Mouse (Mus musculus) brain, embryonic 14.5 days (tissue): ENCODE measurements at regions not wholly inside any gene's neighbourhood (a gene's known extent, or its start where the extent isn't known, plus 50 kb on each side); places are given as distances from the start of the nearest gene placed in this dataset.

Source experiments
- CTCF ChIP-seq: fragments of 200-500 bp; IDR thresholded peaks from 2 replicates; pipeline ENCODE4 v1.5.1; 2012; ENCODE audit warnings: inconsistent platforms, mild to moderate bottlenecking, moderate library complexity, borderline replicate concordance; ENCODE audit not compliant: insufficient read depth, insufficient read length; ENCODE audit errors: extremely low read depth
- POLR2A ChIP-seq: fragments of 200-500 bp; IDR thresholded peaks from 2 replicates; pipeline ENCODE4 v1.6.1; 2012; ENCODE audit warnings: mild to moderate bottlenecking, inconsistent platforms, borderline replicate concordance; ENCODE audit not compliant: poor library complexity, insufficient read depth, insufficient read length, severe bottlenecking; ENCODE audit errors: extremely low read depth

- TF ChIP-seq CTCF (no peak), POLR2A (no peak)
These were observed 386.9 kb upstream of the Dynlrb2 start for GRCm38 (mm10) chr8:116117919-116118318.
